Mouse (Mus musculus): ENCODE results near the gene Tnxb.

DNA sequence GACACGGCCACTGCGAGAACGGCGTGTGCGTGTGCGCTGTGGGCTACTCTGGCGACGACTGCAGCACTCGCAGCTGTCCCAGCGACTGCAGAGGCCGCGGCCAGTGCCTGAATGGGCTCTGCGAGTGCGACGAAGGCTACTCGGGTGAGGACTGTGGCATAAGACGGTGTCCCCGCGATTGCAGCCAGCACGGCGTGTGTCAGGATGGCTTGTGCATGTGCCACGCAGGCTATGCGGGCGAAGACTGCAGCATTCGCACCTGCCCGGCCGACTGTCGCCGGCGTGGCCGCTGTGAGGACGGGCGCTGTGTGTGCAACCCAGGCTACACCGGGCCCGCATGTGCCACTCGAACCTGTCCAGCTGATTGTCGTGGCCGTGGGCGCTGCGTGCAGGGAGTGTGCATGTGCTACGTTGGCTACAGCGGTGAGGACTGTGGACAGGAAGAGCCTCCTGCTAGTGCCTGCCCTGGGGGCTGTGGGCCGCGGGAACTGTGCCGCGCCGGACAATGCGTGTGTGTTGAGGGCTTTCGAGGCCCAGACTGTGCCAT is 2.0 kb downstream of the Tnxb start:
- TF ChIP-seq CTCF (IDR thresholded peaks at IDR 0.05) (no peak), EP300 (IDR thresholded peaks at IDR 0.05) (no peak)
